Mouse (Mus musculus): ENCODE results near the gene Abhd16b. TPM values are rescaled to one million over a fixed set of nuclear protein-coding genes. Genes with fewer than 3 reads are reported as not detected.

Abhd16b gene
- polyA plus RNA-seq (2014; fragmentation: Nextera tagmentation; extraction: Ambion mirVana) = 0.13 TPM in 1 of 2 replicates, not detected in the other

DNA sequence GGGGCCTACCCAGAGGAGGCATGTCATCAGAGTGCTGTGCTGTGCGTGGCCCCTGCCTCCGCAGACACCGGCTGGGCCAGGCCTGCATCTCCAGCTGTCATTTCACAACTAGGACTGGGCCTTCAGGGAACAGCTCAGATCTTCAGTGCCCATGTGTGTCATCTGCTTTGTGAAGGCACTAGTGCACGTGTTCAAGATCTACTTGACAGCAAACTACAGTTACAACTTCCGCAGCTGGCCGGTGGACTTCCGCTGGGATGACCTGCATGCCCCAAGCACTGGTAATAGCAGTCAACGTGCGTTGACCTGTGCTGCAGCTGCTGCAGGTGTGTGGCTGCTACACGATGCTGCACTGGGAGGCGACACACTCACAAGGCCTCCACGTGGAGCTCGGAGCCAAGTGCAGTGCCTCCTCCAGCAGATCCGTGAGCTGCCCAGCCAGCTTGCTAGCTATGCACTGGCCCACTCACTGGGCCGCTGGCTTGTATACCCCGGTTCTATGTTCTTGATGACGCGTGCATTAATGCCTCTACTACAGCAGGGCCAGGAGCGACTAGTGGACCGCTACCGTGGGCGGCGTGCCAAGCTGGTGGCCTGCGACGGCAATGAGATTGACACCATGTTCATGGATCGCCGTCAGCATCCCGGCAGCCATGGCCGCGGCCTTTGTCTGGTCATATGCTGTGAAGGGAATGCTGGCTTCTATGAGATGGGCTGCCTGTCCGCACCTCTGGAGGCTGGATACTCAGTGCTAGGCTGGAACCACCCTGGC lies at the start of gene Abhd16b:
Abhd16b (plus strand) TSS at position 51 of the 772 bp plus-strand sequence.
- Histone ChIP-seq H3K27ac (ENCODE audit: low read depth, low read length) (no peak within 1 kb of the TSS), H3K4me2 (peak within 1 kb of the TSS; percentile 7; the same call in 1 of the 2 replicates)

GRCm38 (mm10) chr2:181452181-181452580 lies 40.8 kb upstream of the Abhd16b start:
- H3K4me3 ChIP-seq (ENCODE audit: low read depth, low read length) = no peak overlapping the region
- WGBS = 82% methylated on average over 4 of the region's 4 CpGs

More for the DNA sequence above, at the start of gene Abhd16b:
- Histone ChIP-seq H3K4me1 (replicated peaks; ENCODE audit: control insufficient read depth, insufficient read depth, low read length) (peaks cover 8% of the 10 kb centered on the region; the same call in 1 of the 2 replicates), H3K4me3 (ENCODE audit: low read depth, low read length) (no peak within 1 kb of the TSS), H3K9me3 (ENCODE audit: control insufficient read depth, low read length) (no peaks in the 10 kb centered on the region), H3K9ac (ENCODE audit: low read depth, low read length) (no peak within 1 kb of the TSS), H3K27me3 (replicated peaks; ENCODE audit: control insufficient read depth, insufficient read depth, low read length) (no peaks in the 10 kb centered on the region), H3K36me3 (ENCODE audit: control insufficient read depth, insufficient read depth, low read length) (no peaks in the 10 kb centered on the region)
- ATAC-seq (replicated peaks; ENCODE audit: low FRiP score) = no peak
- WGBS = 86% methylated on average over 31 of the region's 31 CpGs
- DNase-seq (ENCODE audit: low spot score) = no peak

DNA sequence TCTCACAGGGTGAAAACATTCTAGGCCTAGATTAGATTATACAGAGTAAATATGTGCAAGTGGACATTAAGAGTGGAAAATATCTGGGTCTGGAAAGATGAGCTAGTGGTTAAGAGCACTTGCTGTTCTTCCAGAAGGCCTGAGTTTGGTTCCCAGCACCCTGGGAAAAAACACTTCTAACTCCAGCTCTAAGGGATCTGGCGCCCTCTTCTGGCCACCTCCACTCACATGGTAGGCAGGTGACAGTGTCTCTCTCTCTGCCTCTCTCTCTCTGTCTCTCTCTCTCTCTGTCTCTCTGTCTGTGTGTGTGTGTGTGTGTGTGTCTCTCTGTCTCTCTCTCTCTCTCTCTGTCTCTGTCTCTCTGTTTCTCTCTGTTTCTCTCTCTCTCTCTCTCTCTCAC lies 39.7 kb upstream of the Abhd16b start:
- Histone ChIP-seq H3K9me3 (ENCODE audit: control insufficient read depth, low read length) (no peaks in the 10 kb centered on the region), H3K36me3 (ENCODE audit: control insufficient read depth, insufficient read depth, low read length) (no peaks in the 10 kb centered on the region; the same call in 1 of the 2 replicates), H3K27me3 (replicated peaks; ENCODE audit: control insufficient read depth, insufficient read depth, low read length) (no peaks in the 10 kb centered on the region), H3K9ac (ENCODE audit: low read depth, low read length) (no peak overlapping the region), H3K4me3 (ENCODE audit: low read depth, low read length) (no peak overlapping the region), H3K27ac (ENCODE audit: low read depth, low read length) (no peak overlapping the region), H3K4me1 (replicated peaks; ENCODE audit: control insufficient read depth, insufficient read depth, low read length) (peaks cover 2% of the 10 kb centered on the region; the same call in 1 of the 2 replicates), H3K4me2 (no peak overlapping the region)
- no peak for ATAC-seq (replicated peaks; ENCODE audit: low FRiP score)
- 54% methylated on average over 1 of the region's 1 CpGs for WGBS
- DNase-seq (ENCODE audit: low spot score) = no peak

More at GRCm38 (mm10) chr2:181452181-181452580, 40.8 kb upstream of the Abhd16b start:
- DNase-seq (ENCODE audit: low spot score) (no peak), ATAC-seq (replicated peaks; ENCODE audit: low FRiP score) (no peak)
- Histone ChIP-seq H3K27ac (ENCODE audit: low read depth, low read length) (no peak overlapping the region), H3K27me3 (replicated peaks; ENCODE audit: control insufficient read depth, insufficient read depth, low read length) (no peaks in the 10 kb centered on the region), H3K9me3 (ENCODE audit: control insufficient read depth, low read length) (no peaks in the 10 kb centered on the region), H3K4me2 (no peak overlapping the region), H3K36me3 (ENCODE audit: control insufficient read depth, insufficient read depth, low read length) (no peaks in the 10 kb centered on the region; the same call in 1 of the 2 replicates), H3K4me1 (replicated peaks; ENCODE audit: control insufficient read depth, insufficient read depth, low read length) (no peaks in the 10 kb centered on the region; the same call in 1 of the 2 replicates), H3K9ac (ENCODE audit: low read depth, low read length) (no peak overlapping the region)

GRCm38 (mm10) chr2:181455899-181456298 lies 37.1 kb upstream of the Abhd16b start:
- Histone ChIP-seq H3K4me2 (no peak overlapping the region), H3K36me3 (ENCODE audit: control insufficient read depth, insufficient read depth, low read length) (no peaks in the 10 kb centered on the region; the same call in 1 of the 2 replicates), H3K9ac (ENCODE audit: low read depth, low read length) (no peak overlapping the region), H3K9me3 (ENCODE audit: control insufficient read depth, low read length) (no peaks in the 10 kb centered on the region), H3K4me3 (ENCODE audit: low read depth, low read length) (no peak overlapping the region), H3K27me3 (replicated peaks; ENCODE audit: control insufficient read depth, insufficient read depth, low read length) (no peaks in the 10 kb centered on the region), H3K4me1 (replicated peaks; ENCODE audit: control insufficient read depth, insufficient read depth, low read length) (peaks cover 11% of the 10 kb centered on the region), H3K27ac (ENCODE audit: low read depth, low read length) (no peak overlapping the region)
- DNase-seq (ENCODE audit: low spot score) = no peak
- no peak for ATAC-seq (replicated peaks; ENCODE audit: low FRiP score)
- WGBS = 75% methylated on average over 2 of the region's 2 CpGs

DNA sequence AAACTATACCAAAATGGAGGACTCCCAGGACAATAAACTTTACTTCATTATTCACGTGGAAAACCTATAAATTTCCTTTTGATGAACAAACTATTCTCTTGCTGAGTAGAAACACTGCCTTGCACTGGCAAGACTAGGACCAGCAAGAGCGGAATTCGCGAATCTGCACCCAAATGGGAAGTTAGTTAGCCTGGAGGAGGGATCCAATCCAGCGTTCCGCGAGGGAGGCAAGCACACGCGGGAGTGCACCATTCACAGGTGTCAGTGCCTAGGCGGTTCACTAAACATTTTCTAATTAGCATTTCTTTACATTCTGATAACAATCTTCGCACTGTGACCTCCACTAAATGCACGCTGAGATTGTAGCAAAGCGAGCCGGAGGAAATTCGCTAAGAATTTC lies 35.2 kb upstream of the Abhd16b start:
- no peak for DNase-seq (ENCODE audit: low spot score)

DNA sequence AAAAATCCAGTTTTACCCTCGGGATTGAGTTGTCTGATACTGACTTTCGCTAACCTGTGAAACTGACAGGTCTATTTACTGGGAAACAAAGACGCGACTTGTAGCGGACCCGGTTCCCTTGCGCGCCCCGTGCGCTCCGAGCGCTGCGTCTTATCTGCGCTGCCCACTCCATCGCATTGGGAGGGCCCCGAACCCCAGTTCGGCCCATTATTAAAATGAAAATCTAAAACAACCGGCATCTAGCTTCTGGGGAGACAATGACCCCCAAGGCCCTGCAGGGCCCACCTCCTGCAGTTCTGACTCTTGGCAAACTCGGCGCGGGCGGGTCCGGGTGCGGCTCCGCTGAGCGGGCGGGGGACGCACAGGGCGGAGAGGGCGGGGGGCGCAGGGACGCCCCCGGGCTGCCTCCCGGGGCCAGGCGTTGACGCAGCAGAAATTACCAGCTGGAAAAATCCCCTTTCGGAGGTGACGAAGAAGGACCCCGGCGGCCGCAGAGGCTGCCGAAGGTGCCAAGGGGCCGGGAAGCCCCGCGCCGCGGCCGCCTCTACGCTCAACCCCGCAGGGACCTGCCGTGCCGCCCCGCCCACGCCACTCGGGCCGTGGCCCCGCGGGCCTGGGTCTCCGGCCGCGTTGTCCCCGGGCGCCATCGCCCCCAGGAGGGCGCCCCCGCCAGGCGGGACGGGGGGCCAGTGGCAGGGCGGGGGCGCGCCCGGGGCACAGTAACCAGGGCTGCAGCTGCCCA lies 34.4 kb upstream of the Abhd16b start:
- Histone ChIP-seq H3K27ac (ENCODE audit: low read depth, low read length) (peak overlapping the region; percentile 87), H3K4me2 (peak overlapping the region; percentile 95), H3K4me1 (replicated peaks; ENCODE audit: control insufficient read depth, insufficient read depth, low read length) (peaks cover 32% of the 10 kb centered on the region), H3K9me3 (ENCODE audit: control insufficient read depth, low read length) (no peaks in the 10 kb centered on the region), H3K27me3 (replicated peaks; ENCODE audit: control insufficient read depth, insufficient read depth, low read length) (no peaks in the 10 kb centered on the region), H3K36me3 (ENCODE audit: control insufficient read depth, insufficient read depth, low read length) (no peaks in the 10 kb centered on the region; the same call in 1 of the 2 replicates), H3K9ac (ENCODE audit: low read depth, low read length) (peak overlapping the region; percentile 84), H3K4me3 (ENCODE audit: low read depth, low read length) (peak overlapping the region; percentile 84)
- DNase-seq (ENCODE audit: low spot score) (peak; percentile 61), ATAC-seq (replicated peaks; ENCODE audit: low FRiP score) (no peak)
- under 1% methylated on average over 64 of the region's 72 CpGs for WGBS

More for the DNA sequence above, 35.2 kb upstream of the Abhd16b start:
- Histone ChIP-seq H3K4me2 (peak overlapping the region; percentile 95), H3K9ac (ENCODE audit: low read depth, low read length) (peak overlapping the region; percentile 84), H3K27me3 (replicated peaks; ENCODE audit: control insufficient read depth, insufficient read depth, low read length) (no peaks in the 10 kb centered on the region), H3K36me3 (ENCODE audit: control insufficient read depth, insufficient read depth, low read length) (no peaks in the 10 kb centered on the region; the same call in 1 of the 2 replicates), H3K4me3 (ENCODE audit: low read depth, low read length) (peak overlapping the region; percentile 84), H3K9me3 (ENCODE audit: control insufficient read depth, low read length) (no peaks in the 10 kb centered on the region), H3K27ac (ENCODE audit: low read depth, low read length) (no peak overlapping the region), H3K4me1 (replicated peaks; ENCODE audit: control insufficient read depth, insufficient read depth, low read length) (peaks cover 26% of the 10 kb centered on the region)
- WGBS = 6% methylated on average over 15 of the region's 15 CpGs
- no peak for ATAC-seq (replicated peaks; ENCODE audit: low FRiP score)

GRCm38 (mm10) chr2:181459153-181459672 lies 33.8 kb upstream of the Abhd16b start, which contains the start of gene Zbtb46:
TSS of gene Zbtb46 (minus strand) at chr2:181459426.
- Histone ChIP-seq H3K36me3 (ENCODE audit: control insufficient read depth, insufficient read depth, low read length) (no peaks in the 10 kb centered on the region; the same call in 1 of the 2 replicates), H3K27ac (ENCODE audit: low read depth, low read length) (peak within 1 kb of the TSS; percentile 99), H3K27me3 (replicated peaks; ENCODE audit: control insufficient read depth, insufficient read depth, low read length) (no peaks in the 10 kb centered on the region), H3K9me3 (ENCODE audit: control insufficient read depth, low read length) (no peaks in the 10 kb centered on the region), H3K4me3 (ENCODE audit: low read depth, low read length) (peak within 1 kb of the TSS; percentile 84), H3K9ac (ENCODE audit: low read depth, low read length) (peak within 1 kb of the TSS; percentile 84), H3K4me2 (peak within 1 kb of the TSS; percentile 95), H3K4me1 (replicated peaks; ENCODE audit: control insufficient read depth, insufficient read depth, low read length) (peaks cover 33% of the 10 kb centered on the region)
- DNase-seq (ENCODE audit: low spot score) (peak; percentile 90), ATAC-seq (replicated peaks; ENCODE audit: low FRiP score) (peak; percentile 77)
- 1% methylated on average over 59 of the region's 83 CpGs for WGBS
